Mouse (Mus musculus): Measurements from ENCODE around the gene Slc9a3r1.

Slc9a3r1 gene

GRCm38 (mm10) chr11:115226811-115227491, 63.8 kb downstream of the Slc9a3r1 start:
- peak; percentile 57 for DNase-seq (ENCODE audit: low spot score)

- DNase-seq (ENCODE audit: low spot score): peak; percentile 55
These were observed 64.5 kb downstream of the Slc9a3r1 start for GRCm38 (mm10) chr11:115227640-115228039.

- no peak for DNase-seq (ENCODE audit: low spot score)
These were observed 65.3 kb downstream of the Slc9a3r1 start for GRCm38 (mm10) chr11:115228430-115228829.

GRCm38 (mm10) chr11:115229021-115229930, 66.1 kb downstream of the Slc9a3r1 start:
- no peak for DNase-seq (ENCODE audit: low spot score)
